Mouse (Mus musculus) lung, adult 2 months (tissue): Measurements from ENCODE around the gene Otulinl. TPM values are rescaled to one million over a fixed set of nuclear protein-coding genes. Genes with fewer than 3 reads are reported as not detected.

Experiments used
- DNase-seq: peaks from one replicate; pipeline ENCODE4 v3.0.0; 2022
- H3K4me1 ChIP-seq: fragments of 200-500 bp; 2 replicates; pipeline ENCODE4 v1.6.1; 2011; ENCODE audit warnings: low read length; ENCODE audit not compliant: control insufficient read depth, insufficient read depth
- H3K4me3 ChIP-seq: fragments of 200-500 bp; replicated peaks from 2 replicates; pipeline ENCODE3; 2011; ENCODE audit warnings: low read depth, mild to moderate bottlenecking, control low read depth, low read length; ENCODE audit errors: extremely low read depth
- CTCF ChIP-seq: fragments of 200-500 bp; IDR thresholded peaks from 2 replicates; pipeline ENCODE4 v1.5.1; 2011; ENCODE audit warnings: mild to moderate bottlenecking, low read length, control low read depth; ENCODE audit not compliant: insufficient read depth
- POLR2A ChIP-seq: fragments of 200-500 bp; IDR thresholded peaks from 2 replicates; pipeline ENCODE4 v1.6.1; 2011; ENCODE audit warnings: low read depth, mild to moderate bottlenecking, control low read depth, low read length, borderline replicate concordance; ENCODE audit errors: extremely low read depth
- WGBS: fragments of 180-500 bp; shearing (Covaris S2); methylation state at CpG from one replicate; pipeline ENCODE4 v1.1.7; 2018; 5-methylcytosine and 5-hydroxymethylcytosine counted together
- polyA plus RNA-seq: library from polyadenylated mRNA; depleted of rRNA; stranded (reverse); fragments of >200 nt; gene quantifications from 2 replicates; pipeline ENCODE4 v1.2.3, GENCODE M21; 2012; rRNA removed

Gene Otulinl
- polyA plus RNA-seq, 1 experiment, result 9.9 TPM

DNA sequence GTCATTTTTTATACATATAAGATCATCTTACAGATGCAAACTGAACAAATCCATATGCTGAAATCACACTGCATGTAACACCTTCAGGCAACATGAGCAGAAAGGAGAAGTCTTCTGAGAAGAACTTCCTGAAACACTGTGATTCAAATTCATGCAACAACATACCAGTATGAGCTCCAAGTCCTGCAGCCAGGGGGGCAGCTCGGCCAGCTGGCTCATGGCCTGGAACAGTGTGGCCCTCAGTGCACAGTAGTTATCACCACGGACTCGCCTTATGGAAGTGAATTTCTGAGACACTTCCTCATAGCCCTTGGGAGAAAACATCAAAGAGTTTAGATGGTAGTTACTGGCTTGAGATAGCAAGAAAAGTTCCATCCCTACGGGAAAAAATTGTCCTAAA lies 65.2 kb downstream of the Otulinl start:
- WGBS, result 39% methylated on average over 4 of the region's 4 CpGs
- TF ChIP-seq POLR2A (no peak), CTCF (no peak)
- DNase-seq, result no peak
- Histone ChIP-seq H3K4me1 (peaks cover 18% of the 10 kb centered on the region), H3K4me3 (no peak overlapping the region)

DNA sequence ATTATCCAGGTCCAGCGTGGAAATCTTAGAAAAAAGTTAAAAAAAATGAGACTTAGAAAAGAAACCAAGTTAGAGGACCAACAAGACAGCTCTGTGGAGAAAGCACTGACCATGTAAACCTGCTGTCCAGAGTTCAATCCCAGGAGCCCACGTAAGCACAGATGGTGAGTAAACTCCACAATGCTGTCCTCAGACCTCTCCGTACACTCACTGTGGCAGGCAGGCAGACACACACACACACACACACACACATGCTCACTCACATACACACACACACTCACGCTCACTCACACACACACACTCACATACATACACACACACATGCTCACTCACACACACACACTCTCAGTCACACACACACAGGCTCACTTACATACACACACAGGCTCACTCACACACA lies 68.1 kb downstream of the Otulinl start:
- Histone ChIP-seq H3K4me1 (peaks cover 8% of the 10 kb centered on the region), H3K4me3 (no peak overlapping the region)
- DNase-seq, result no peak
- 81% methylated on average over 4 of the region's 4 CpGs for WGBS
- no peak for TF ChIP-seq POLR2A

DNA sequence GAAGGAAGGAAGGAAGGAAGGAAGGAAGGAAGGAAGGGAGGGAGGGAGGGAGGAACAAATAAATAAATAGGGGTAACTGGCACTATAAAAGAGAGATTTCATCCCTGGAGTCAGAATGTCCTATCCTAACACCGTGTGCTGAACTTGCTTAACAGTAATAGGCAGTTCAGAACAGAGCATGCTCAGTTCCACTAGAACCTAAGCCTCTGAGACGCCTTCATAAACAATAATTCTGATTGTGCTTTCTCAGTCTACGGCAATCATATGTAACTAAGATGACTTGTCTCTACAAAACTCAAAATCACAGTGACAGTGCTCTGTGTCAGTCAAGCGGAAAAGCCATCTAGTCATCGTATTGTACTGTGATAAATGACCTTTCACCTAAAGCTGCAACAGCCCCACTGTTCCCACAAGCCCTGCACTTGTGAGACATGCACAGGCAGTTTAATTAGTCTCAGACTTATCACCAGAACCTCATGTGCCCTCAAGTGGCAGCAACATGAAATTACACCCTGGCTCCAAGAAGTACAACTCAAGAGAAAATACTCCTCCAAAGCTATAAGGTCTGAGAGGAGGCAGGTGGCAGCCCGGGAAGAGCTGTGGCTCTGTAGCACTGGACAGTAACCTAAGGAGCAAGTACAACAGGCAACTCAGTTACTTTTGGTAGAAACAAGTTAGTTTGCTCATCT lies 68.7 kb downstream of the Otulinl start:
- no peak overlapping the region for H3K4me3 ChIP-seq
- TF ChIP-seq CTCF (peak; percentile 32), POLR2A (no peak)
- peaks cover 8% of the 10 kb centered on the region for H3K4me1 ChIP-seq
- DNase-seq, result peak; percentile 62
- WGBS, result 38% methylated on average over 6 of the region's 6 CpGs

DNA sequence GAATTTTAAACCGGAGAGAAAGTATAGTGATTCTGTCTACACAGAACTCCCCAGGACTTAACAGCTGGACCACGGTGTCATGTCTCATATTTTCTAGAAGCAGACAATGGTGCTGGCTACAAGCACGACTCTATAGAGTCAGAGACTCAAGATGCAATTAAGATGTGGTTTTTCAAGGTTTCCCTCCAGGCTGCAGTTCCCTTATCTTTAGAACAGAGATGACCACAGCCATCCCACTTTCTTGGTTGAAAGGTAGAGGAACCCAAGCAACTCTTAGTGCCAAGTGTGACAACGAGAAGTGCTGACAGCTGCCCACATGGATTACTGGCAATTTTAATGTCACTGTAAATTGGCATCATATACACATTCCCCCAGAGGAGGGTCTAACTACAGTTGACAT lies 71.8 kb downstream of the Otulinl start:
- 67% methylated on average over 4 of the region's 4 CpGs for WGBS
- no peak overlapping the region for H3K4me3 ChIP-seq
- no peak for DNase-seq

DNA sequence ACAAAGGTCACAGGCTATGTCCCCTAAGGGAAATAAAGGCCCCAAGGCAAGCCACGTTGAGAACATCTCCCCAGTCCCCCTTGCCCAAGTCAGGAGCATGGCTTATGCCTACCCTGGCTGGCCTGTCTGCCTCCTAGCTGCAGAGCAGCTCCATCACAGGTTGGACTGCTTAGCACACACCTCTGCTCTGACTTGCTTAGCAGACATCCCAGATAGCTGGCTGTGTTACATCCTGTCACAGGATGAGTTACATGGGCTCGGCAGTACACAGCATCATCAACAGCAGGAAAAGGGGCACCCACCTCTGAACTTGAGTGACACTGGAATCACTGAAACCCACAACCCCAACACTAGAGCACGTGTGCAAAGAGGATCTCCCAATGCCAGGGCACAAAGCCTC lies 76.1 kb downstream of the Otulinl start:
- DNase-seq, result no peak
- peaks cover 4% of the 10 kb centered on the region for H3K4me1 ChIP-seq
- 73% methylated on average over 3 of the region's 3 CpGs for WGBS
- H3K4me3 ChIP-seq, result no peak overlapping the region
- no peak for TF ChIP-seq POLR2A
- no peak for TF ChIP-seq CTCF

More for the DNA sequence above, 71.8 kb downstream of the Otulinl start:
- TF ChIP-seq CTCF, result no peak
- no peak for TF ChIP-seq POLR2A
- H3K4me1 ChIP-seq, result peaks cover 5% of the 10 kb centered on the region

Other genes starting within 250 kb of the Otulinl start
- 13.6 and 26.4 TPM in 2 replicates for gene Ank, start 214.9 kb downstream of the Otulinl start, polyA plus RNA-seq
- gene Otulin, start 50.9 kb downstream of the Otulinl start, polyA plus RNA-seq, result 16.4 and 23.7 TPM in 2 replicates